Mouse (Mus musculus): ENCODE results near the gene Tes. TPM values are rescaled to one million over a fixed set of nuclear protein-coding genes. Genes with fewer than 3 reads are reported as not detected.

Gene Tes
- total and polyA plus RNA-seq, 2 experiments from 2014 or later: 6.0 to 17.9 TPM

GRCm38 (mm10) chr6:17077720-17078119 lies 12.8 kb downstream of the Tes start:
- no peak for ATAC-seq (ENCODE audit: insufficient read depth, low read depth)
- Histone ChIP-seq H3K4me2 (ENCODE audit: low read depth, low read length) (no peak overlapping the region), H3K27ac (ENCODE audit: low read depth) (no peak overlapping the region), H3K4me3 (ENCODE audit: low read depth, low read length) (no peak overlapping the region), H3K4me1 (ENCODE audit: control insufficient read depth, insufficient read depth) (no peaks in the 10 kb centered on the region), H3K36me3 (replicated peaks; ENCODE audit: control insufficient read depth, insufficient read depth, low read length) (no peaks in the 10 kb centered on the region), H3K9ac (replicated peaks; ENCODE audit: low read depth, low read length) (no peak overlapping the region), H3K27me3 (ENCODE audit: control insufficient read depth, insufficient read depth, low read length) (peaks cover 30% of the 10 kb centered on the region), H3K9me3 (replicated peaks; ENCODE audit: control insufficient read depth, low read length) (no peaks in the 10 kb centered on the region)
- TF ChIP-seq CTCF (IDR thresholded peaks at IDR 0.05; ENCODE audit: low read depth) (no peak), EP300 (IDR thresholded peaks at IDR 0.05; ENCODE audit: low read depth) (no peak)
- WGBS: 31% methylated on average over 3 of the region's 3 CpGs
- no peak for DNase-seq (ENCODE audit: low spot score)

- H3K9ac ChIP-seq (replicated peaks; ENCODE audit: low read depth, low read length): no peak overlapping the region
- 48% methylated on average over 5 of the region's 5 CpGs for WGBS
- no peak overlapping the region for H3K4me3 ChIP-seq (ENCODE audit: low read depth, low read length)
- TF ChIP-seq CTCF (IDR thresholded peaks at IDR 0.05; ENCODE audit: low read depth) (no peak), EP300 (IDR thresholded peaks at IDR 0.05; ENCODE audit: low read depth) (no peak)
- no peaks in the 10 kb centered on the region for H3K9me3 ChIP-seq (replicated peaks; ENCODE audit: control insufficient read depth, low read length)
- no peak overlapping the region for H3K4me2 ChIP-seq (ENCODE audit: low read depth, low read length)
- H3K36me3 ChIP-seq (replicated peaks; ENCODE audit: control insufficient read depth, insufficient read depth, low read length): no peaks in the 10 kb centered on the region
- peaks cover 19% of the 10 kb centered on the region; the same call in 1 of the 2 replicates for H3K27me3 ChIP-seq (ENCODE audit: control insufficient read depth, insufficient read depth, low read length)
- no peaks in the 10 kb centered on the region for H3K4me1 ChIP-seq (ENCODE audit: control insufficient read depth, insufficient read depth)
- DNase-seq (ENCODE audit: low spot score): peak; percentile 12
- peak overlapping the region; percentile 15; the same call in 1 of the 2 replicates for H3K27ac ChIP-seq (ENCODE audit: low read depth)
- ATAC-seq (ENCODE audit: insufficient read depth, low read depth): no peak
Observed at GRCm38 (mm10) chr6:17079304-17079703, 14.4 kb downstream of the Tes start.

- Histone ChIP-seq H3K9me3 (replicated peaks; ENCODE audit: control insufficient read depth, low read length) (no peaks in the 10 kb centered on the region), H3K36me3 (replicated peaks; ENCODE audit: control insufficient read depth, insufficient read depth, low read length) (no peaks in the 10 kb centered on the region), H3K9ac (replicated peaks; ENCODE audit: low read depth, low read length) (no peak overlapping the region), H3K4me1 (ENCODE audit: control insufficient read depth, insufficient read depth) (no peaks in the 10 kb centered on the region), H3K4me3 (ENCODE audit: low read depth, low read length) (no peak overlapping the region), H3K4me2 (ENCODE audit: low read depth, low read length) (no peak overlapping the region), H3K27me3 (ENCODE audit: control insufficient read depth, insufficient read depth, low read length) (peaks cover 19% of the 10 kb centered on the region; the same call in 1 of the 2 replicates), H3K27ac (ENCODE audit: low read depth) (no peak overlapping the region)
- WGBS: 65% methylated on average over 5 of the region's 5 CpGs
- ATAC-seq (ENCODE audit: insufficient read depth, low read depth) (no peak), DNase-seq (ENCODE audit: low spot score) (no peak)
- no peak for TF ChIP-seq EP300 (IDR thresholded peaks at IDR 0.05; ENCODE audit: low read depth)
- TF ChIP-seq CTCF (IDR thresholded peaks at IDR 0.05; ENCODE audit: low read depth): no peak
Observed at GRCm38 (mm10) chr6:17079826-17080225, 14.9 kb downstream of the Tes start.

GRCm38 (mm10) chr6:17082238-17082637 lies 17.3 kb downstream of the Tes start:
- peaks cover 8% of the 10 kb centered on the region; the same call in 1 of the 2 replicates for H3K27me3 ChIP-seq (ENCODE audit: control insufficient read depth, insufficient read depth, low read length)
- H3K36me3 ChIP-seq (replicated peaks; ENCODE audit: control insufficient read depth, insufficient read depth, low read length): no peaks in the 10 kb centered on the region
- no peak overlapping the region for H3K4me3 ChIP-seq (ENCODE audit: low read depth, low read length)
- H3K4me1 ChIP-seq (ENCODE audit: control insufficient read depth, insufficient read depth): no peaks in the 10 kb centered on the region
- no peak for ATAC-seq (ENCODE audit: insufficient read depth, low read depth)
- no peak for DNase-seq (ENCODE audit: low spot score)
- WGBS: 67% methylated on average over 4 of the region's 4 CpGs
- H3K27ac ChIP-seq (ENCODE audit: low read depth): no peak overlapping the region
- TF ChIP-seq EP300 (IDR thresholded peaks at IDR 0.05; ENCODE audit: low read depth) (no peak), CTCF (IDR thresholded peaks at IDR 0.05; ENCODE audit: low read depth) (no peak)
- H3K4me2 ChIP-seq (ENCODE audit: low read depth, low read length): no peak overlapping the region
- H3K9ac ChIP-seq (replicated peaks; ENCODE audit: low read depth, low read length): no peak overlapping the region
- no peaks in the 10 kb centered on the region for H3K9me3 ChIP-seq (replicated peaks; ENCODE audit: control insufficient read depth, low read length)

GRCm38 (mm10) chr6:17082800-17083199 lies 17.9 kb downstream of the Tes start:
- H3K9me3 ChIP-seq (replicated peaks; ENCODE audit: control insufficient read depth, low read length): no peaks in the 10 kb centered on the region
- no peak overlapping the region for H3K9ac ChIP-seq (replicated peaks; ENCODE audit: low read depth, low read length)
- TF ChIP-seq EP300 (IDR thresholded peaks at IDR 0.05; ENCODE audit: low read depth): no peak
- 52% methylated on average over 5 of the region's 5 CpGs for WGBS
- DNase-seq (ENCODE audit: low spot score) (no peak), ATAC-seq (ENCODE audit: insufficient read depth, low read depth) (no peak)
- H3K4me2 ChIP-seq (ENCODE audit: low read depth, low read length): no peak overlapping the region
- H3K27ac ChIP-seq (ENCODE audit: low read depth): no peak overlapping the region
- no peaks in the 10 kb centered on the region for H3K4me1 ChIP-seq (ENCODE audit: control insufficient read depth, insufficient read depth)
- no peaks in the 10 kb centered on the region for H3K36me3 ChIP-seq (replicated peaks; ENCODE audit: control insufficient read depth, insufficient read depth, low read length)
- no peak overlapping the region for H3K4me3 ChIP-seq (ENCODE audit: low read depth, low read length)
- H3K27me3 ChIP-seq (ENCODE audit: control insufficient read depth, insufficient read depth, low read length): peaks cover 8% of the 10 kb centered on the region; the same call in 1 of the 2 replicates

- Histone ChIP-seq H3K36me3 (replicated peaks; ENCODE audit: control insufficient read depth, insufficient read depth, low read length) (no peaks in the 10 kb centered on the region), H3K27me3 (ENCODE audit: control insufficient read depth, insufficient read depth, low read length) (peaks cover 8% of the 10 kb centered on the region), H3K9ac (replicated peaks; ENCODE audit: low read depth, low read length) (no peak overlapping the region), H3K27ac (ENCODE audit: low read depth) (no peak overlapping the region), H3K4me3 (ENCODE audit: low read depth, low read length) (no peak overlapping the region), H3K4me2 (ENCODE audit: low read depth, low read length) (no peak overlapping the region), H3K9me3 (replicated peaks; ENCODE audit: control insufficient read depth, low read length) (no peaks in the 10 kb centered on the region), H3K4me1 (ENCODE audit: control insufficient read depth, insufficient read depth) (no peaks in the 10 kb centered on the region)
- no peak for TF ChIP-seq EP300 (IDR thresholded peaks at IDR 0.05; ENCODE audit: low read depth)
- peak; percentile 79 for TF ChIP-seq CTCF (IDR thresholded peaks at IDR 0.05; ENCODE audit: low read depth)
- ATAC-seq (ENCODE audit: insufficient read depth, low read depth) (no peak), DNase-seq (ENCODE audit: low spot score) (peak; percentile 60)
- 58% methylated on average over 6 of the region's 6 CpGs for WGBS
Observed at GRCm38 (mm10) chr6:17087485-17087884, 22.5 kb downstream of the Tes start.

All from heart, postnatal 0 days (tissue).